Mouse (Mus musculus) kidney, postnatal 36 days (tissue): ENCODE results near the gene Eftud2.
A peak's percentile ranks its signal among the peaks of the same experiment; 100 is the strongest.

Source experiments
- DNase-seq, 2 experiments: peaks; one replicate each; pipeline ENCODE4 v3.0.0; 2021 to 2022; ENCODE audit warnings: mixed read lengths in 2 of 2

Eftud2 gene

DNA sequence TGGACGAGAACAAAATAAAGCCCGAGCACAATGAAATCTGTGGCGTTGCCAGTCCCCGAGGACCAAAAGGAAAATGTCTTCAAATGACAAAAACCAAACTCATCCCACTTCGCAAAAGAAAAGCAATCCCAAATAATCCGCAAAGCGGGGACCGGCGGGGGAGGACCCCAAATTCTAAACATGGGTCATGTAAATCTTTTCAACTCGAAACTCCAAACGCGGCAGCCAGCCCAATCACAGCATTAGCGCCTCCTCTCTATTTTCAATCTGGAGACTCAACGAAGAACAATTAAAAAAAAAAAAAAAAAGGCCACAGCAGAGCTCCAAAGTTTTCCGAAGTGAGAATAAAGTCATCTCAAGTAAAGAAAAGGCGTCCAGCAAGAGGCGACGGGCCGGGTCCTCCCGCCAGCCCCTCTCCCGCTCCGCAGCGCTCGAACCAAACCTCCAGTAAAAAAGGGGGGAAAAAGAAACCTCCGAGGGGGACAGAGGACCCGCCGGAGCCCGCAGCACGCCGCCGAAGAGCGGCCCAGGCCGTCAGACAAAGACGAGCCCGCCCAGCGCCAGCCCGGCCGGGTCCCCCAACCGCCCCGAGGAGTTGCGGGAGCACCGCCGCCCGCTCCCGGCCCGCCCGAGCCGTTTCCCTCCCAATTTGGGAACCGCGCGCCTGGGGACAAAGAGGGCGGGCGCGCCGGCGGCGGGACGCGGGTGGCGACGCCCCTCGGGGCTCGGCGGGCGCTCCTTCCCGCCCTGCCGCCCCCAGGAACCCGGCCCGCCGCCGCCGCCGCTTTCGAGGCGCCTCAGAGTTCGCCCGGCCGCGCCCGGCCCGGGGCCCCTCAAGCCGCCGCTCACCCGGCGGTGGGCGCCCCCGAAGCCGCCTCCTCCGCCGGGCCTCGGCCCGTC lies 62.4 kb downstream of the Eftud2 start:
- peak in 1 of 2 experiments; percentile 49 for DNase-seq

DNA sequence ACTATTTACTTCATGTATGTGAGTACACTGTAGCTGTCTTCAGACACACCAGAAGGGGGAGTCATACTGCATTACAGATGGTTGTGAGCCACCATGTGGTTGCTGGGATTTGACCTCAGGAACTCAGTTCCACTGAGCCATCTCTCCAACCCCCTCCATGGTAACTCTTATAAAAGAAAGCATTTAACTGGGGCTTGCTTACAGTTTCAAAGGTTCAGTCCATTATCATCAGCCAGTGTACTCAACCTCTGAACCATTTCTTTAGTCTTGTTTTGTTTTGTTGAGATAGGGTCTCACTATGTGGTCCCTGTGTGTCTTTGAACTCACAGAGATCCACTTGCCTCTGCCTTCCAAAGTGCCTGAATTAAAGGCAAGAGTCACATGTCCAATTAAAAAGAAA lies 65.9 kb downstream of the Eftud2 start:
- no peak for DNase-seq

DNA sequence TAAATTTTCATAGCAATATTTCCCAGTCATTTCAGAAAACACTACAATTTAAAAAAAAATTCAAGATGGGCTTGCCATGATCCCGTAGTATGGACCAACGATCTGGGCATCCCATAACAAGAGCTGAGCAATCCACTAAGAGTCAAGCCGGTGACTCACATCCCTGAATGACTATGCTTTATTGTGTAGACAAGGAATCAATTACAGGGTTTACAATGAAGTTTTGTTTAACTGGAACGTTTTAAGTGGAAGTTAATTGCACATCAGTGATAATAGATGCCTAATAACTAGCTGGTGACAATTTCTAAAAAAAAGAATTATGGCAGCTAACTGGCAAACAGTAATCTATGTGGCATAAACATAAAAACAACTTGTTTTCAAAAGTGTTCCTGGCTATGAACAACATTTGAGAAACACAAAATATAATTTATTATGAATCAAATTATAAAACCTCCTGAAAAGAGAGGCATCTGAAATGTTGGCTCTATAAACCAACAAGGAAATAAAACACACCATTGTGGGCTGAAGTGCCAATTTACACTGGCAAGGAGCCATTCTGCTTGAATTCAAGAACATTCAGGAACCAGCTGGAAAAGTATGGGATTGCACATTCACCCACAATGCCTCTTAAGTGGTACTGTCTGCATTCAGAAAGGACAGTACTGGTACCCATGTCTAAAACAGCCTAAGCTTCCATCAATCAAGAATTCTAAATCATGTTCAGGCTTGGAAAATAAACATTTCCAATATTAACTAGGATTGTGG lies 69.9 kb downstream of the Eftud2 start:
- no peak for DNase-seq

DNA sequence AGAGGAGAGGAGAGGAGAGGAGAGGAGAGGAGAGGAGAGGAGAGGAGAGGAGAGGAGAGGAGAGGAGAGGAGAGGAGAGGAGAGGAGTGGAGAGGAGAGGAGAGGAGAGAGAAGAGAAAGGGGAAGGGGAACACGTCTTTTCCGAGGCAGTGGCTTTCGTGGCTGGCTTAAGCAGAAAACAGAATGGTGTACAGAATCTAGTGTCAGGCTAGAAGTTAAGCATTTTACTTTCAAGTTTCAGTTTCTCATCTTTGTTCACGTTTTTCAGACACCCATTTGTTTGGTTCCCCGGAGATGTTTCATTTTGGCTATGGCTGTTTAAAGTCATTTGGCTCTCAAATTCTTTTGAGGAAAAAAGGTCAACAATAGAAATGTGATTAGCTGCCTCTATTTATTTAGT lies 72.5 kb downstream of the Eftud2 start:
- DNase-seq = no peak

DNA sequence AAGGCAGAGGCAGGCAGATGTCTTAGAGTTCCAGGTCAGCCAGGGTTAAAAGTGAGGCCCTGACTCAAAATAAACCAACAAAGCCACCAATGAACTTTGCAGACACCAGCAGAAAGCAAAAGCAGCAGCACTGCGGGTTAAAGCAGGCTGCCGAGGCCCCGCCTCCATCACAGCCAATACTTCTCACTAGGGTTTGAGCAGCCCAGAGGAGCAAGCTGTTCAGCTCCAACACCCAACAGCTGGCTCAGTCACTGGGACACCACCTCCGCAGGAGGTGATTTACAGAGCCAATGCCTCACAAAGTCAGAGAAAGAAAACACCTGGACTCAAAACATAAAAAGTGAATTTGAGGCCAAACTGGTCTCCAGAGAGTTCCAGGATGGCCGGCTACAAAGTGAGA lies 77.3 kb downstream of the Eftud2 start:
- DNase-seq = no peak

DNA sequence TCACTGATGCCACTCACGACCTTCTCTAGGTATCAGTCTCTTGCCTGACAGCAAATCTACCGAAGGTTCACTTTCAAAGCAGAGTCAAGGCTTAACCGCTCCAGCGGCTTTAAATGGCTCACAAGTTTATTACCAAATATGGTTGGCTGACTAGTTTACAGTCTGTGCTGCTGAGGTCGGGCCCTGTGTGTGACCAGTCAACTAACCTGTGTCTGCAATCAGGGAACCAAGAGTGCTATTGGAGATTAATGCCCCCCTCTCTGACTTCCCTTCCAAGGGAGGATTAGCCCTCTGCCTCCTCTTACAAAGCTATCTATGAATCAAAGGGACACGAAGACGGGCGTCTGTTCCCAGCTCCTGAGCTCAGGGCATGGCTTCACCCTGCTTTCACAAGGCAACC lies 86.6 kb downstream of the Eftud2 start:
- DNase-seq = no peak

DNA sequence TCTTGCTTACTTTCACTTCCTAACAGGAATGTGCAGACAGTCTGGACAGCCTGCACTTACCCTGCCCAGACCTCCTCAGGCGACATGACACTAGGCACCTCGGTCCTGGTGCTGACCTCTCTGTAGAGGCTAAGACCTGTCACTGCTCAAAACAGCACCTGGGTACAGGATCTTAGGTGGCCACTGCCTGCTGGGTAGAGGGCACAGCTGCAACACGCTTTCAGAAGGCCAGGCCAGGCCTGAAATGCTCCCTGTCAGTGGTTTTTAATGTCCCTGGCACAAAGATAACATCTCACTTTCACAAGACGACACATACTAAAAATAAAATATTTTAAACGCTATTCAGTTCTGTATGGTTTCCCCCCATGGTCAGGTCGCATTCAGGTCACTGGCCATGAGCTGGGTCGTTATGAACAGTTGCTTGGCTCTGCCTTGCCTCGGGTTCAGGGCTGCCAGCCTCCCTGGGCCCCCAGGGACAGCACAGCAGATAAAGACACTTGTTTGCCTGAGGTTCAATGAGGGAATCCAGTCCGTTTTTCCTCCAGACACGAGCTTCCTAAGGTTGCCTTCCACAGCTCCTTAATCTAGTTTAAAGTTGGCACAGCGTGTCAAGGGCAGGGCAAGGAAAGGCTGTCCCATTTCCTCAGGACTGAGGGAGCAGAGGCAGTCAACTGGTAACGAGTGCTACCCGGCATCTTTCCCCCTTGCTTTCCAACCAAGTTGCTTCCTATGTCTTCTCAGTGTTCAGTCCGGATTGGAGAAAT lies 88.9 kb downstream of the Eftud2 start:
- peak; percentile 14 to 22 for DNase-seq
